Mouse (Mus musculus) left cerebral cortex, adult 2 months (tissue): ENCODE data around the gene Nsun6. TPM values are rescaled to one million over a fixed set of nuclear protein-coding genes. Genes with fewer than 3 reads are reported as not detected.

Experiments used
- DNase-seq, 2 experiments: peaks; one replicate each; pipeline ENCODE4 v3.0.0; 2021 to 2022; ENCODE audit warnings: low spot score in 2 of 2, mixed read lengths in 1 of 2; ENCODE audit errors: extremely low spot score in 1 of 2
- H3K27ac ChIP-seq: fragments of 200-600 bp; 2 replicates; pipeline ENCODE4 v1.8.1; 2022
- H3K4me3 ChIP-seq: fragments of 200-600 bp; 2 replicates; pipeline ENCODE4 v1.8.1; 2022
- CTCF ChIP-seq: fragments of 200-600 bp; IDR thresholded peaks from 2 replicates; pipeline ENCODE4 v1.8.1; 2022; ENCODE audit warnings: antibody characterized with exemption, mild to moderate bottlenecking, moderate library complexity
- intact Hi-C: fragments of 180-260 bp; cut with DNase I; formaldehyde crosslinking; loops from one replicate; pipeline ENCODE4 v1.15.1; 2025
- total RNA-seq, 2 experiments: library from RNA; stranded (reverse); gene quantifications; 2 replicates each; pipeline ENCODE4 v1.2.3; 2021

Nsun6 gene
- total RNA-seq, 2 experiments from 2014 or later: 12.9 to 14.6 TPM

- TF ChIP-seq CTCF: no peak
- intact Hi-C loops: loop anchor here (2.0 to 10.0 kb wide), 3 partner anchors 180 to 1302 kb away; partner anchors contain the start of genes Plxdc2 and Stam
- peak overlapping the region; percentile 94 for H3K27ac ChIP-seq
- peak overlapping the region; percentile 89 for H3K4me3 ChIP-seq
- DNase-seq: no peak
Measured at GRCm38 (mm10) chr2:15054496-15054895, 373 bp downstream of the Nsun6 start.

- H3K4me3 ChIP-seq: peak within 1 kb of the TSS; percentile 62
- intact Hi-C loops: loop anchor here (10.0 kb wide), 1 partner anchor 304 kb away; no protein-coding TSS in a partner anchor
- peak within 1 kb of the TSS; percentile 83 for H3K27ac ChIP-seq
- peak; percentile 91 to 93 for DNase-seq
- peak; percentile 5 for TF ChIP-seq CTCF
Measured at GRCm38 (mm10) chr2:15049117-15049873, 5.6 kb downstream of the Nsun6 start, which contains the start of gene Arl5b. Arl5b (plus strand) TSS chr2:15049395.

- intact Hi-C loops: loop anchor here (10.0 kb wide), 1 partner anchor 296 kb away; no protein-coding TSS in a partner anchor
- DNase-seq: no peak
- Histone ChIP-seq H3K27ac (no peak overlapping the region), H3K4me3 (no peak overlapping the region)
- peak; percentile 43 for TF ChIP-seq CTCF
Measured at GRCm38 (mm10) chr2:15040326-15040725, 14.5 kb downstream of the Nsun6 start.

GRCm38 (mm10) chr2:15038705-15039104, 16.2 kb downstream of the Nsun6 start:
- no peak for TF ChIP-seq CTCF
- H3K27ac ChIP-seq: no peak overlapping the region
- no peak overlapping the region for H3K4me3 ChIP-seq
- no peak for DNase-seq
- intact Hi-C loops: no loop called here

GRCm38 (mm10) chr2:15027816-15028215, 27.1 kb downstream of the Nsun6 start:
- intact Hi-C loops: no loop called here
- Histone ChIP-seq H3K4me3 (no peak overlapping the region), H3K27ac (no peak overlapping the region)
- TF ChIP-seq CTCF: no peak
- no peak for DNase-seq

GRCm38 (mm10) chr2:15026817-15027216, 28.1 kb downstream of the Nsun6 start:
- intact Hi-C loops: no loop called here

GRCm38 (mm10) chr2:15008072-15008471, 46.8 kb downstream of the Nsun6 start:
- H3K4me3 ChIP-seq: no peak overlapping the region
- no peak overlapping the region for H3K27ac ChIP-seq
- intact Hi-C loops: no loop called here
- no peak for TF ChIP-seq CTCF
- no peak for DNase-seq

More at GRCm38 (mm10) chr2:15026817-15027216, 28.1 kb downstream of the Nsun6 start:
- Histone ChIP-seq H3K4me3 (no peak overlapping the region), H3K27ac (no peak overlapping the region)
- no peak for DNase-seq
- TF ChIP-seq CTCF: no peak

GRCm38 (mm10) chr2:15007531-15007930, 47.3 kb downstream of the Nsun6 start:
- no peak for DNase-seq
- no peak overlapping the region for H3K27ac ChIP-seq
- no peak overlapping the region for H3K4me3 ChIP-seq
- no peak for TF ChIP-seq CTCF
- intact Hi-C loops: no loop called here

- no peak for DNase-seq
- no peak overlapping the region for H3K27ac ChIP-seq
- intact Hi-C loops: no loop called here
- no peak overlapping the region for H3K4me3 ChIP-seq
- TF ChIP-seq CTCF: no peak
Measured at GRCm38 (mm10) chr2:14997836-14998235, 57.0 kb downstream of the Nsun6 start.

- Histone ChIP-seq H3K4me3 (no peak overlapping the region), H3K27ac (no peak overlapping the region)
- DNase-seq: no peak
- TF ChIP-seq CTCF: no peak
- intact Hi-C loops: no loop called here
Measured at GRCm38 (mm10) chr2:14996036-14996435, 58.8 kb downstream of the Nsun6 start.

GRCm38 (mm10) chr2:14992531-14992930, 62.3 kb downstream of the Nsun6 start:
- no peak for DNase-seq
- intact Hi-C loops: no loop called here
- TF ChIP-seq CTCF: no peak
- Histone ChIP-seq H3K4me3 (no peak overlapping the region), H3K27ac (no peak overlapping the region)

- intact Hi-C loops: no loop called here
- no peak for TF ChIP-seq CTCF
- no peak for DNase-seq
- H3K4me3 ChIP-seq: no peak overlapping the region
- H3K27ac ChIP-seq: no peak overlapping the region
Measured at GRCm38 (mm10) chr2:14989350-14989749, 65.5 kb downstream of the Nsun6 start.

GRCm38 (mm10) chr2:14988451-14988850, 66.4 kb downstream of the Nsun6 start:
- Histone ChIP-seq H3K27ac (no peak overlapping the region), H3K4me3 (no peak overlapping the region)
- no peak for TF ChIP-seq CTCF
- intact Hi-C loops: no loop called here
- DNase-seq: no peak
